Mouse (Mus musculus): ENCODE measurements at regions not wholly inside any gene's neighbourhood (a gene's known extent, or its start where the extent isn't known, plus 50 kb on each side); places are given as distances from the start of the nearest gene placed in this dataset.

GRCm38 (mm10) chr12:26778796-26779195 is 309.8 kb downstream of the Cmpk2 start:
- DNase-seq (ENCODE audit: low read depth): peak; percentile 62

DNA sequence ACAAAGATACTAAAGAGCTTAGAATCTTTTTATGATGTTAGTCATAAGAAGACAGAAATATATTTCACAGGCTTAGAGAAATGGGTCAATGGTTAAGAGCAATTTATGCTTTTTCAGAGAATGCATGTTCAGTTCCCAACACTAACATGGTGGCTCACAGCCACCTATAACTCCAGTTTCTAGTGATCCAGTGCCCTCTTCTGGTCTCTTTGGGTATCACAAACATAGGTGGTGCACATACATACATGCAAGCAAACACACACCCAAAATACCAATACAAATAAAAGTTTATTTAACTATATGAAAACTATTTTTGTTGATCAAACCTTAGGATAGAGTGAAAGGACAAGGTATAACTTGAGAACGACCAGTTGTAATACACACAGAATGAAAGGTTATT is 308.0 kb downstream of the Cmpk2 start:
- no peak for DNase-seq (ENCODE audit: low read depth)

DNA sequence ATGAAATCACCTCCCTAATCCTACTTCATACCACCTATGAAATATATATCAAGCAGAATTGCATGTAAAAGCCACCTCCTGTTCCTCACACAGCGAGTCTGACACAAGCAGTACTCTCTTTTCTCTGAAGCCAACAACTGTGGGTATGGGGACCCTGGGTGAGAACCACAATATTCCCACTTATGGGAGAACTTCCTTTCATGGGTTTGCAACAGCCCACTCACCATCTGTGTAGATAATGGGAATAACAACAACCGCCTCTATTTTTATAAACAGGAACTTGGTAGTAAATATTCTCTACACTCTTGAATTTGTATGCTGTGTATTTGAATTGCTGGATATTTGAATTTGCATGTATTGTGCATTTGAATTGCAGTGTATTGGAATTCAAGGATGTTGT is 305.0 kb downstream of the Cmpk2 start:
- no peak for DNase-seq (ENCODE audit: low read depth)

GRCm38 (mm10) chr12:26770753-26771583 is 302.0 kb downstream of the Cmpk2 start:
- DNase-seq (ENCODE audit: low read depth): no peak

GRCm38 (mm10) chr12:26767551-26767950 is 298.5 kb downstream of the Cmpk2 start:
- no peak for DNase-seq (ENCODE audit: low read depth)

- no peak for DNase-seq (ENCODE audit: low read depth)
Observed at GRCm38 (mm10) chr12:26758657-26759325, 289.8 kb downstream of the Cmpk2 start.

GRCm38 (mm10) chr12:26756284-26756683 is 287.3 kb downstream of the Cmpk2 start:
- DNase-seq (ENCODE audit: low read depth): no peak

DNA sequence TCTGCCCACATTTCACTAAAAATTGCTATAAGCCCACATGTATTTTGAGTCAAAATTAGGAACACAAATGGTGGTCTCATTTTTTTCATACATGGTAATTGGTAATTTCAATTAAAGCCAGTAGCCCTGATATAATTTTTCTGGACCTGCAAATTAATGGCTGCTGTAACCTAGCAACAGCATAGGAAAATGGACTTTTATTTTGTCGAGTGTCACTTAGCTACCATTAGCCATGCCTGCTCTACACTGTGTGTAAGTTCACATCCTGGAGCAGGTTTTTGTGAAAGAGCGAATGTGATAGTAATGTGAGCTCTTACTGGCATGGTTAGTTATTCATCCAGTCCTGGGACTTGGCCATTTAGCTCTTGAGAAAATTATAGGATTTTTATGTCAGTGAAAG is 285.6 kb downstream of the Cmpk2 start:
- DNase-seq (ENCODE audit: low read depth): no peak

- DNase-seq (ENCODE audit: low read depth): no peak
Observed at GRCm38 (mm10) chr12:26734558-26734897, 265.5 kb downstream of the Cmpk2 start.

DNA sequence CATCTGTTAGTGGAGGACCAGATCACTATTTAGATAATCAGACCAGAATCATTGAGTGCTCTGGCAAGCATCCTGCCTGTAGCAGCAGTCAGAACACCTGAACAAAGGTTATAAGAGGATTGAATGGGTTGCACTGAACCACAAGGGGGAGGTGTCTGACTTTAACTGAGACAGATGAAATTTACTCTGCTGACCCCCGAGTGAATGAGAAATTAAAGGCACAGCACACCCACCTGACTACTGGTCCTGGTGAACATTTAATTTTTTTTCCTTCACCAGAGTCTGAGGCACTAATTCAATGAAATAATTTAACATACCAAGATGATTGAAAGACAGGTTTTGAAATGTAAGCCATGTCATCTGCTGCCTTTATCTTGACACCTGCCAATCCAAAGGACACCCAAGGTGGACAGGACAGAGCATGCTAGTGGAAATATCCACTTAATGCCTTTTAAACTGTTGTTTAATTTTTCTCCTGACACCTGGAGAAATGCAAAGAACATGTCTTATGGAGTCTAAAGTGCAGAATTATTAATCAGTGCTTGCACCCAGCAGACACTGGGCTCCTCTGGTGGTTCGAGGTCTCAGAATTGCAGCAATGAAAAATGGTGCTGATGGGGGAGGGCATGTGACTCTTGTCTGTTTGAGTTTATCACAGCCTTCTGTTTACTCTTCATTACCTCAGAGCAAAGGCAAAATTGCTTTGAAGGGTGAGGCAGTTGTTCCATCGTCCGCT is 265.0 kb downstream of the Cmpk2 start:
- no peak for DNase-seq (ENCODE audit: low read depth)

DNA sequence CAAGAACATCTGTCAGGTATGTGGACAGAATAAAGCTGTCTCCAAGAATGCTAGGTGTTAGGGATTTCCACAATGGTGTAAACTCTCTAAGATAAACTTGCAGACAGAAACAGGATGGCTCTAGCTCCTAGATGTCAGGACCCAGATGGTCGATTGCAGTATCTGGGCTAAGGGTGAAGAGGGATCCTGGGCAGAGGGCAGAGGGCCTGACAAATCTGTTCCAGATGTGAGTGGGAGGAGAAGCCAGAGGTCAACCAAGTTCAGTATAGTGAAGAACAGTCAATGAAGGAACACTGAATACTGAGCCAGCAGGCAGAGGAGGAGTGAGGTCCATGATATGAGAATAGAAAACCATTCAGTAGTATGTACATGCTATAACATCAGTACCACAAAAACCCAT is 254.4 kb downstream of the Cmpk2 start:
- no peak for DNase-seq (ENCODE audit: low read depth)

DNA sequence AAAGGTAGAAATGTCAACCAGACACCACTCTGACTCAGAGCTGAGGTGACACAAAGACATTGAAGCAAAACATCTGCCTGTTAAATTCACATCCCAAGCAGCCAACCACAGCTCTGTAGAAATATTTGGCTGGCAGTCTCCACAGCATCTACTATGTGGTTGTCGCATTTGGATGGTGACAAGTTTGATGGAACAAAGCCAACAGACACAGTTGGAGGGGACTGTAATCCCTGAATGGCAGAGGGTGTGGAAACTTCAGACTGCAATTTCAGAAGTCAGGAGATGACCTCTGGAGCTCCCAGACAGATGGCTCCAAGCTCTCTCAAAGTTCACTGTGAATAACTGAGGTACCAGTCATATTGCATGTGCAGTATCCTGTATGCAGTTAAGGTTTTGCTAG is 229.8 kb downstream of the Cmpk2 start:
- no peak for DNase-seq (ENCODE audit: low read depth)

- DNase-seq (ENCODE audit: low read depth): no peak
Observed at GRCm38 (mm10) chr12:26688048-26688447, 219.0 kb downstream of the Cmpk2 start.

GRCm38 (mm10) chr12:26680568-26680947 is 211.6 kb downstream of the Cmpk2 start:
- no peak for DNase-seq (ENCODE audit: low read depth)

GRCm38 (mm10) chr12:26679887-26680567 is 211.0 kb downstream of the Cmpk2 start:
- DNase-seq (ENCODE audit: low read depth): no peak

DNA sequence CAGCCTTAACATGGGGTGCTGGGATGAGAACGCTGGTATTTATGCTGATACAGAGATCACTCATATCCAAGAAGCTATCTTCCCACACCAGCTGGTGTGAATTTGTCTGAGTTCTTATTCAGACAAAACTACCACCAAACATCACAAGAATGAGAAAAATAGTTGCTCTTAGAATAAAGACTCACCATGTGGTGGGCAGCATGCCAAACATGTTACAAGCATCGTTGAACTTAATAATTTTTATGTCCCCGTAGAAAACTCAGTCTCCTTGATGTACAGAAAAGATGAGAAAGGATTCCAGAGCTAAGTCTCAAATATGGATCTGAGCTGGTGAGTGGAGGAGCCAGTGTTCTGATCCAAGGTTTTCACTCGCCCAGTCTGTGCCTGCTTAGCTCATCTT is 196.5 kb downstream of the Cmpk2 start:
- DNase-seq (ENCODE audit: low read depth): no peak

DNA sequence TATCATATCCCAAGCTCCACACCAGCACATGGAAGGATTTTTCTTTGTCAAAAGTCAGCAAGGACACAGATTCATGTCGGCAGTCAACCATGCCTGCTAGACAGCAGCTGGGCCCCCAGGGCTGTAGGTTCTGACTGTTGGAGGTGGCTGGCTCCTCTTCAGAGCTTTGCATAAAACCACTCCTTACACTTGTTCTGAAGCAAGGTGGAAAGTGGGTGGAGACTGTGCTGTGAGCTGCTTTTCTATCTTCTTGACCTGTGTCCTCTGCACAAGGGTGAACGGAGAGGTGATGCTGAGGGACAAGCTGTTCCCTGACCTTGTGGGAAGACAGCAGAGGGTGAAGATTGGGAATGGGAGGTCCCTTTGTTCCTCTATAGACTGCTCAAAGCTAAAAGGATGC is 185.2 kb downstream of the Cmpk2 start:
- DNase-seq (ENCODE audit: low read depth): no peak

DNA sequence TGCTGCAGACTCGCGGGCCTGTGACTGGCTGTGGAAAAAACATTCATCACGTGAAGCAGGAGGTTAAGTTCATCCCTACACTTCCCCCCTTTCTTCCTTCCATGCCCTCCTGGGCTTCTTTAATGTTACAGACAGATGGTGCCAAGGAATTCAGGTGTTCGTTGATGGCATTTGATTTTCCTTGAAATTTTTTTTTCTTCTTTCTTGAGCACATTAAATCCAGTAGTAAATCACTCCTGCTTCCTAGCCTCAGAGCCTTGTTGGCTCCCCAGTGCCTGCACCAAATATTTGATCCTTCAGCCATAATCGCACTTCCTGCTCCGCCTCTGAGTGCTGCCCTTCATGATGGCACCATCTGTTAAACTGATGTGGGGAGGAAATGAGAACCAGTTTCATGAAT is 184.8 kb downstream of the Cmpk2 start:
- DNase-seq (ENCODE audit: low read depth): no peak

DNA sequence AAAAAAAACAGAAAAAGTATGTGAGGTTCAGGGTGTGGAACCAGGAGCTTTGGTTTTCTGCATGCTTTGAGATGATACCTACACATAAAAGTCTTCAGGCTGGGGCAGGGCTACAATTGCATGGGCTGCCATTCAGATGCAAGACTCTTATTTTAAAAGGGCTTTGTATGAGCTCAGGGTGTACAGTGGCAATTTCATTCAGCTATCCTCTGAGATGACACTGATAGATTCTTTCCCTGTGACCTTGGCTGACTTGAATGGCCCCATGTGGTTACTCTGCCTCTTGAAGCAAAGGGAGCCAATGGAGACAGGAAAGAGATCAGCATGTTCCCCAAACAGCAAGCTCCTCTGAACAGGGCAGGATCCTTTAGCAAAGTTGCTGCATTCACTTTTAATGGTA is 177.1 kb downstream of the Cmpk2 start:
- no peak for DNase-seq (ENCODE audit: low read depth)

DNA sequence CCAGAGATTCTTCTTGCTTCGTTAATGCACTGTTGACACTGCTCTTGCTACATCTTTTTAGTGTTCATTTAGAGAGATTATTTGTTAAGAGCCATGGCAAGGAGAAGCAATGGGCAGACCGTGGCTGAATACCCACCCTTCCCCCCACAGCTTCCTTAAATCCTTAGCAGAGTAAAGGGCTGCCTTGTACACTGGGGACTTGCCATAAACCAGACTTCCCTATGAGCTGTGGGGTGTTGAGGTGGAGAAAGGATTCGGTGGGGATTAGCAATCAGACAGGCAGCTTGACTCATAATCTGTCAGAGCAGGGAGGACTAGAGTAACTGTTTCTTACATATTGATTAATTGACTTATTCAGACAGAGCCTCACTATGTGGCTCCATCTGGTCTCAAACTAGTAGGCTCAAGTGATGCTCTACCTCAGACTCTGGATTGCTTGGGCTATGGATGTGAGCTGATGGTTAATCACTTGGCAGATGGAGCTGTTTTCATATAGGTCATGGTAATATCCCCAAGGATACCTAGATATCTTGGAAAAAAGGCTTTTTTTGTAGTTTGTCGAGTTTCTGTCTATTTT is 166.7 kb downstream of the Cmpk2 start:
- DNase-seq (ENCODE audit: low read depth): no peak

DNA sequence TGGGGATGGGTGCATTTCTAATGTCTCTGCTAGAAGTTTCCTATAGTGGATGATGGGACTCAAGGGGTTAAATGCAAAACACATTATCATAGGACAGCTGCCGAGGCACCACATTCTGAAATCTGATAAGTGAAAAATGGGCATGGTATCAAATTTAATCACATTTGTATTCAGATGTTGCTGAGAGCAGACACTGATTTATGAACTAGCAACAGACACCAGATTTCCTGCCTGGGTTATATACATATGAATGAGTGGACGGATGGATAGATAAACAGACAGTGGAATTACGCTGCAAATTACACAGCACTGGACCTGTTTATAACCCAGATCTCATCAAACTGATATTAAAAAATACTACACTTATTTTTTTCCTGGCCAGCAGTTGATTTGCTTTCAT is 166.2 kb downstream of the Cmpk2 start:
- no peak for DNase-seq (ENCODE audit: low read depth)

GRCm38 (mm10) chr12:26631795-26632122 is 162.8 kb downstream of the Cmpk2 start:
- DNase-seq (ENCODE audit: low read depth): no peak
